Mouse (Mus musculus) liver, embryonic 13.5 days (tissue): ENCODE data around the gene Rnase10. TPM values are rescaled to one million over a fixed set of nuclear protein-coding genes. Genes with fewer than 3 reads are reported as not detected.

Source experiments
- ATAC-seq: fragments of 200-750 bp; cut with Nextera tagmentation; 2 replicates; pipeline ENCODE4 v1.8.0; 2017; ENCODE audit warnings: low read depth, mild to moderate bottlenecking, moderate number of reproducible peaks, moderate library complexity
- DNase-seq: peaks from one replicate; pipeline ENCODE4 v3.0.0; 2022
- H3K27ac ChIP-seq: fragments of 300-500 bp; sonication (generic); 2 replicates; pipeline ENCODE4 v1.5.1; 2015; ENCODE audit warnings: moderate library complexity, mild to moderate bottlenecking, inconsistent platforms
- H3K27me3 ChIP-seq: fragments of 300-500 bp; sonication (generic); 2 replicates; pipeline ENCODE4 v1.6.1; 2015; ENCODE audit warnings: mild to moderate bottlenecking, inconsistent platforms
- H3K36me3 ChIP-seq: fragments of 300-500 bp; sonication (generic); 2 replicates; pipeline ENCODE4 v1.6.1; 2015; ENCODE audit warnings: mild to moderate bottlenecking, inconsistent platforms
- H3K4me1 ChIP-seq: fragments of 300-500 bp; sonication (generic); replicated peaks from 2 replicates; pipeline ENCODE4 v1.6.1; 2015; ENCODE audit warnings: inconsistent platforms
- H3K4me2 ChIP-seq: fragments of 300-500 bp; sonication (generic); 2 replicates; pipeline ENCODE4 v1.6.1; 2015; ENCODE audit warnings: inconsistent platforms, mild to moderate bottlenecking, moderate library complexity
- H3K4me3 ChIP-seq: fragments of 300-500 bp; sonication (generic); replicated peaks from 2 replicates; pipeline ENCODE4 v1.5.1; 2015; ENCODE audit warnings: mild to moderate bottlenecking, inconsistent platforms
- H3K9ac ChIP-seq: fragments of 300-500 bp; sonication (generic); 2 replicates; pipeline ENCODE4 v1.6.1; 2015; ENCODE audit warnings: mild to moderate bottlenecking, inconsistent platforms
- H3K9me3 ChIP-seq: fragments of 300-500 bp; sonication (generic); replicated peaks from 2 replicates; pipeline ENCODE4 v1.6.1; 2016; ENCODE audit warnings: inconsistent platforms
- WGBS: fragments of 180-500 bp; shearing (Covaris S2); methylation state at CpG from one replicate; pipeline ENCODE4 v1.1.7; 2015; ENCODE audit not compliant: insufficient replicate concordance; 5-methylcytosine and 5-hydroxymethylcytosine counted together
- polyA plus RNA-seq: library from polyadenylated mRNA; unstranded; fragments of >200 nt; fragmentation: Nextera tagmentation; extraction: Ambion mirVana; gene quantifications from 2 replicates; pipeline ENCODE4 v1.2.1, GENCODE M21; 2015

Rnase10 gene
- polyA plus RNA-seq, 1 experiment from 2014 or later, result not detected

DNA sequence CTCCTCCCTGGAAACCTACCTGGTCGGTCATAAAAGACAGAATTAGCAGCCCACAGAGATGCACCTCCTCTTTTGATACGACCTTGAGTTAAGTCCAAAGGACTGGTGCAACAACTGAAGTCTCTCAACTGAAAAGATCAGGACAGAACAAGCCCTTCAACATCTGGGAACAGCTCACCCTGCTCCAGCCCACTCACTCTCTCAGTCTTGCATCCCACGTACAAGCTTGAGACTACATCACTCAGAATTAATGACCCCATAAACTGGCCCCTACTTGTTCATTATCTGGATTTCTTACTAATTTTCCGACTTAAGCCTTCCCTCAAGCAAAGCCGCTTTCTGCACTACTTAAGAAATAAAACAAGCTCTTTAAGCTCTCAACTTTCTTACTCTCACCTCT, 45.6 kb downstream of the Rnase10 start:
- Histone ChIP-seq H3K27me3 (no peaks in the 10 kb centered on the region), H3K4me3 (no peak overlapping the region), H3K4me1 (peaks cover 19% of the 10 kb centered on the region), H3K9ac (no peak overlapping the region), H3K4me2 (no peak overlapping the region), H3K36me3 (no peaks in the 10 kb centered on the region), H3K27ac (no peak overlapping the region), H3K9me3 (no peaks in the 10 kb centered on the region)
- 67% methylated on average over 5 of the region's 5 CpGs for WGBS
- DNase-seq (no peak), ATAC-seq (no peak)

DNA sequence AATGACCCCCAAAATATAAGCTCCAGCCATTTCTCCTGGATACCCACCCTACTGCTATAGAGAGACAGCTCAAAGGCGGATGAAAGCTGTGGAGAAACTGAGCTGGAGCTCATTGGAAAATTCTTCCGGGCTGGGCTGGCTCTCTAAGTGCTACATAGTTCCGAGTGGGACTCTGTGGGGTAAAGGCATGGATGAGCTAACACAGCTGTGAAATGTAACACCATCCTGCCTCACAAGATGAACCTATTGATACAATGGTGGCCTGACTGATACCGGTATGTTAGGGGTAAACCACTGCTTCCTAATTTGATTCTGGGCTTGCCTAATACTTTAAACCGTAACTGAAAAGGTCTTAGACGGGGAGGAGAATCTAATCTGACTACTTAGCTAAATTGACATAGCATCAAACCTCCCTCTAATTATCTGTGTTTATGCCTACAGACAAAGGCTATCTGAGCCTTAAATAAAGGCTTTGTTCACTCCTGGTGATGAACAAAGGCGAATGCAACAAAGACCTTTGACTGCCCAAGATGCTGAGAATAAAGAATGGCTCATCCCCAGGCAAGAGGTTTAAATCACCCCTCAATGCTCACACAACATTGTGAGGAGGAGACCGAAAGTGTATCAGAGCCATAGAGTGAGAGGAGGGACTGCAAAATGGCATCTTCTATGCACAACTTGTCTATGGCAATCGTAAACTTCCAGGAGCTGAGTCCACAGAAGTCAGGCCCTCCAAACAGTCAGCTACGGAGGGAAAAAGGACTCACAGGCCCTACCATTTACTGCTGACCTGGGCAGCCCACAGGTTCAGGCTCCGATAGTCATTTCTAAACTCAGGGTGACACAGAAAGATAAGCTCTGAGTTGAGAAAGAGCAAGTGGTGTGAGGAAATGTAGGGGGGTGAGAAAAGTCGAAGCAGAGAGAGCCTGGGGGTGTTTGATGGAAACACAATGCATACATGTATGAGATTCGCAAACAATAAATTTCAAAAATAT, 47.0 kb downstream of the Rnase10 start:
- H3K27me3 ChIP-seq, result no peaks in the 10 kb centered on the region
- no peak for ATAC-seq
- H3K36me3 ChIP-seq, result no peaks in the 10 kb centered on the region
- DNase-seq, result no peak
- no peaks in the 10 kb centered on the region for H3K9me3 ChIP-seq
- WGBS, result 45% methylated on average over 13 of the region's 13 CpGs
- no peak overlapping the region for H3K4me3 ChIP-seq
- no peak overlapping the region for H3K27ac ChIP-seq
- H3K4me1 ChIP-seq, result peaks cover 19% of the 10 kb centered on the region
- no peak overlapping the region for H3K9ac ChIP-seq
- no peak overlapping the region for H3K4me2 ChIP-seq

DNA sequence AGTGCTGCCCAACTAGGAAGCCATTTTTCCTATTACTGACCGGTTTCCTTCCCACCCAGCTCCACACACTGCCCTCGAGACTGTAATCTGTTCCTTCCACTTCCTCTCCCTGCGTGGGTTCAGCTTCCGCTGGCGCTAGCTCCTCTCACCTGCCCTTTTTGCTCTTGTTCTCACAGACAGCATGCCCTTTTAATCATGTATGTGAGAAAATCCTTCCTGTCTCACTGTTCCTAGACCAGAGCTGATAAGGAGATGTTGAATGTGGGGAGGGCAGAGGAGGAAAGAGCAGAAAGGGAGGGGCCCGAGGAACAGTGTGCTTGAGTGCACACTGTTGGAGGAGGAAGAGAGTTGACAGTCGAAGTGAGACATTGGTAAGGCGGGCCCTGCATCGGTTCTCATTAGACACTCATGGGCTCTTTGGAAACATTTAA, 49.9 kb downstream of the Rnase10 start, which contains the start of gene Rnase12:
TSS of gene Rnase12 (minus strand) at position 261 of the 431 bp plus-strand sequence.
- DNase-seq (no peak), ATAC-seq (peak; percentile 68)
- Histone ChIP-seq H3K36me3 (no peaks in the 10 kb centered on the region), H3K4me1 (peaks cover 24% of the 10 kb centered on the region), H3K9me3 (no peaks in the 10 kb centered on the region), H3K27me3 (no peaks in the 10 kb centered on the region), H3K27ac (no peak within 1 kb of the TSS), H3K9ac (no peak within 1 kb of the TSS; the same call in 1 of the 2 replicates), H3K4me2 (peak within 1 kb of the TSS; percentile 36), H3K4me3 (no peak within 1 kb of the TSS)
- 7% methylated on average over 9 of the region's 9 CpGs for WGBS

Other genes starting within 250 kb of the Rnase10 start
- gene Ttc5, start 222.2 kb upstream of the Rnase10 start, polyA plus RNA-seq, result 21.5 and 22.3 TPM in 2 replicates
- gene Ccnb1ip1, start 200.0 kb upstream of the Rnase10 start, polyA plus RNA-seq, result not detected in 2 replicates
- gene Parp2, start 199.9 kb upstream of the Rnase10 start, polyA plus RNA-seq, result 39.5 and 43.8 TPM in 2 replicates
- gene Tep1, start 137.2 kb upstream of the Rnase10 start, polyA plus RNA-seq, result 2.2 and 2.5 TPM in 2 replicates
- gene Klhl33, start 110.2 kb upstream of the Rnase10 start, polyA plus RNA-seq, result 0.15 and 0.22 TPM in 2 replicates
- 64.9 and 66.3 TPM in 2 replicates for gene Osgep, start 82.9 kb upstream of the Rnase10 start, polyA plus RNA-seq
- gene Apex1, start 82.8 kb upstream of the Rnase10 start, polyA plus RNA-seq, result 116 and 131 TPM in 2 replicates
- 22.7 and 23.2 TPM in 2 replicates for gene Pip4p1, start 76.9 kb upstream of the Rnase10 start, polyA plus RNA-seq
- 82.4 and 85.0 TPM in 2 replicates for gene Pnp, start 76.7 kb upstream of the Rnase10 start, polyA plus RNA-seq
- not detected in 2 replicates for gene Gm49342, start 63.2 kb upstream of the Rnase10 start, polyA plus RNA-seq
- gene Pnp2, start 51.8 kb upstream of the Rnase10 start, polyA plus RNA-seq, result 7.6 and 8.5 TPM in 2 replicates
- gene Rnase9, start 34.1 kb downstream of the Rnase10 start, polyA plus RNA-seq, result not detected in 2 replicates
- gene Rnase11, start 42.4 kb downstream of the Rnase10 start, polyA plus RNA-seq, result not detected in 2 replicates
- 1.6 and 1.8 TPM in 2 replicates for gene Rnase12, start 49.9 kb downstream of the Rnase10 start, polyA plus RNA-seq
- gene Olfr750, start 66.7 kb downstream of the Rnase10 start, polyA plus RNA-seq, result not detected in 2 replicates
- gene Rnase4, start 83.3 kb downstream of the Rnase10 start, polyA plus RNA-seq, result 14.1 and 15.7 TPM in 2 replicates
- 3.7 and 4.6 TPM in 2 replicates for gene Ang, start 83.4 kb downstream of the Rnase10 start, polyA plus RNA-seq
- gene Eddm3b, start 106.7 kb downstream of the Rnase10 start, polyA plus RNA-seq, result not detected in 2 replicates
- 2.6 and 2.7 TPM in 2 replicates for gene Rnase6, start 116.2 kb downstream of the Rnase10 start, polyA plus RNA-seq
- gene Rnase1, start 139.0 kb downstream of the Rnase10 start, polyA plus RNA-seq, result 0.12 TPM in 1 of 2 replicates, not detected in the other
- gene Rnase2b, start 154.5 kb downstream of the Rnase10 start, polyA plus RNA-seq, result not detected in 2 replicates
- not detected in 2 replicates for gene Ang2, start 191.4 kb downstream of the Rnase10 start, polyA plus RNA-seq
- gene Ear14, start 195.6 kb downstream of the Rnase10 start, polyA plus RNA-seq, result not detected in 2 replicates
- not detected in 2 replicates for gene Rnase2a, start 248.4 kb downstream of the Rnase10 start, polyA plus RNA-seq